Mouse (Mus musculus) A20 (cell line): Measurements from ENCODE around the gene Hps3.

Source experiments
- DNase-seq: peaks from one replicate; pipeline ENCODE4 v3.0.0-alpha.2; 2011; ENCODE audit warnings: low read depth, low spot score

The Hps3 gene

DNA sequence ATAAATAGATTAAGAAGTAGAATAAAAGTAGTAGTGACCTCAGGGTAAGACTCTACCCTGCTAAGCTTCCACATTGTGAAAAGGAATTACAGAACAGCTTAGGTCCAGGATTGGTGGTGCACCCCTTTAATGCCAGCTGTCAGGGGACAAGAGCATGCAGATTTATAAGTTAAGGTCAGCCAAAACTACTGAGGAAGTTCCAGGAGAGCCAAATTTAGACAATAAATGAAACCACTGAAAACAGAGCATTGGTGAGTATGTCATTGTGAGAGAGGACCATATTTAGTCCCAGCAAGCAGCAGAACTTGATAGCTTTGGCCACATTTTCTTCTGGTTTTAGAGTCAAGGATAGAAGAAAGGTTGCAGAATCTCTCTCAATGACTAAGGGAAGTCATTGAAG, 86.6 kb downstream of the Hps3 start:
- DNase-seq: no peak
